Mouse (Mus musculus) neural tube, embryonic 14.5 days (tissue): ENCODE results near the gene Fpr-rs6. TPM values are rescaled to one million over a fixed set of nuclear protein-coding genes. Genes with fewer than 3 reads are reported as not detected.

Experiments used
- ATAC-seq: fragments of 200-750 bp; cut with Nextera tagmentation; 2 replicates; pipeline ENCODE4 v1.8.0; 2017; ENCODE audit warnings: low read depth, mild to moderate bottlenecking, moderate TSS enrichment, moderate library complexity
- H3K27ac ChIP-seq: fragments of 300-500 bp; sonication (generic); 2 replicates; pipeline ENCODE4 v1.5.1; 2014; ENCODE audit warnings: low read depth, mild to moderate bottlenecking, control low read depth, low read length, moderate library complexity, mixed read lengths
- H3K27me3 ChIP-seq: fragments of 300-500 bp; sonication (generic); 2 replicates; pipeline ENCODE4 v1.6.1; 2014; ENCODE audit warnings: low read length; ENCODE audit not compliant: control insufficient read depth, insufficient read depth
- H3K36me3 ChIP-seq: fragments of 300-500 bp; sonication (generic); 2 replicates; pipeline ENCODE4 v1.6.1; 2014; ENCODE audit warnings: low read length, mixed read lengths; ENCODE audit not compliant: control insufficient read depth, insufficient read depth
- H3K4me1 ChIP-seq: fragments of 300-500 bp; sonication (generic); 2 replicates; pipeline ENCODE4 v1.6.1; 2014; ENCODE audit warnings: low read length; ENCODE audit not compliant: control insufficient read depth, insufficient read depth
- H3K4me2 ChIP-seq: fragments of 300-500 bp; sonication (generic); 2 replicates; pipeline ENCODE4 v1.6.1; 2014; ENCODE audit warnings: mild to moderate bottlenecking, low read depth, low read length, control low read depth
- H3K4me3 ChIP-seq: fragments of 300-500 bp; sonication (generic); 2 replicates; pipeline ENCODE4 v1.5.1; 2014; ENCODE audit warnings: low read depth, low read length, control low read depth, mixed read lengths
- H3K9ac ChIP-seq: fragments of 300-500 bp; sonication (generic); replicated peaks from 2 replicates; pipeline ENCODE4 v1.6.1; 2014; ENCODE audit warnings: low read depth, mild to moderate bottlenecking, control low read depth, low read length, mixed read lengths
- H3K9me3 ChIP-seq: fragments of 300-500 bp; sonication (generic); 2 replicates; pipeline ENCODE4 v1.6.1; 2016; ENCODE audit warnings: low read length; ENCODE audit not compliant: control insufficient read depth
- polyA plus RNA-seq: library from polyadenylated mRNA; unstranded; fragments of >200 nt; fragmentation: Nextera tagmentation; extraction: Ambion mirVana; gene quantifications from 2 replicates; pipeline ENCODE4 v1.2.1, GENCODE M21; 2014

The Fpr-rs6 gene
- not detected in 2 replicates for polyA plus RNA-seq

DNA sequence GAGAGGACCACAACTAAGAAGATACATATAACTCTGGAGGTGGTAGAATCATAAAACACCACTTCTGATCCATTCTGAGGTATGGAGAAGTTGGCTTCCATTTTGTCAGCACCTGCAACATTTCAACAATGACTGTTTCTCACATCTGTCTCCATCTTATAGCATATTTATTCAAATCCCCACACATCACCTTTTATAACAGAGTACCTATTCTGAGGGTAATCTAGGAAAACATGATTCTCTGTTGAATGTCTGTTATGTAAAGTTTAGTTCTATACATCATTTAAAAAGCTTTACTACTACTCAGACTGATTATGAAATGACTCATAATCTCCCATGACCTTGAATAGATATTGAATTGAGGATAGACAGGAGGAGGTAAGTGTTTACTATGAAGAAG lies at the start of gene Fpr-rs6:
Gene Fpr-rs6, minus strand, starts transcription at position 101 of the 400 bp plus-strand sequence.
- no peaks in the 10 kb centered on the region for H3K36me3 ChIP-seq
- no peak within 1 kb of the TSS for H3K4me2 ChIP-seq
- H3K4me3 ChIP-seq: no peak within 1 kb of the TSS
- H3K27me3 ChIP-seq: no peaks in the 10 kb centered on the region
- no peaks in the 10 kb centered on the region for H3K4me1 ChIP-seq
- no peaks in the 10 kb centered on the region for H3K9me3 ChIP-seq
- no peak for ATAC-seq
- H3K9ac ChIP-seq: no peak within 1 kb of the TSS
- H3K27ac ChIP-seq: no peak within 1 kb of the TSS

Other genes starting within 250 kb of the Fpr-rs6 start
- gene Vmn2r104, start 134.8 kb downstream of the Fpr-rs6 start, polyA plus RNA-seq: not detected in 2 replicates
- gene Fpr-rs7, start 68.9 kb downstream of the Fpr-rs6 start, polyA plus RNA-seq: not detected in 2 replicates
- not detected in 2 replicates for gene Vmn2r105, start 52.0 kb upstream of the Fpr-rs6 start, polyA plus RNA-seq
- gene Vmn2r106, start 102.5 kb upstream of the Fpr-rs6 start, polyA plus RNA-seq: not detected in 2 replicates
- gene Vmn2r107, start 162.1 kb upstream of the Fpr-rs6 start, polyA plus RNA-seq: not detected in 2 replicates
- gene Vmn1r224, start 231.0 kb upstream of the Fpr-rs6 start, polyA plus RNA-seq: not detected in 2 replicates